Mouse (Mus musculus) heart, postnatal 36 days (tissue): ENCODE data around the gene Eno3. TPM values are rescaled to one million over a fixed set of nuclear protein-coding genes. Genes with fewer than 3 reads are reported as not detected.

ENCODE experiments used
- DNase-seq, 2 experiments: peaks; one replicate each; pipeline ENCODE4 v3.0.0; 2021 to 2022
- intact Hi-C: fragments of 180-260 bp; cut with DNase I; formaldehyde crosslinking; loops from one replicate; pipeline ENCODE4 v1.15.1; 2025
- microRNA-seq, 2 experiments: library from miRNA; unstranded; fragments of <30 nt; microRNA quantifications; one replicate each; pipeline ENCODE4 v1.2.0; 2021; ENCODE audit warnings: borderline number of aligned reads in 2 of 2
- total RNA-seq, 2 experiments: library from RNA; stranded (reverse); gene quantifications; 2 replicates each; pipeline ENCODE4 v1.2.3; 2021

The Eno3 gene
- total RNA-seq, 2 experiments from 2014 or later, result 1,887 to 1,957 TPM

DNA sequence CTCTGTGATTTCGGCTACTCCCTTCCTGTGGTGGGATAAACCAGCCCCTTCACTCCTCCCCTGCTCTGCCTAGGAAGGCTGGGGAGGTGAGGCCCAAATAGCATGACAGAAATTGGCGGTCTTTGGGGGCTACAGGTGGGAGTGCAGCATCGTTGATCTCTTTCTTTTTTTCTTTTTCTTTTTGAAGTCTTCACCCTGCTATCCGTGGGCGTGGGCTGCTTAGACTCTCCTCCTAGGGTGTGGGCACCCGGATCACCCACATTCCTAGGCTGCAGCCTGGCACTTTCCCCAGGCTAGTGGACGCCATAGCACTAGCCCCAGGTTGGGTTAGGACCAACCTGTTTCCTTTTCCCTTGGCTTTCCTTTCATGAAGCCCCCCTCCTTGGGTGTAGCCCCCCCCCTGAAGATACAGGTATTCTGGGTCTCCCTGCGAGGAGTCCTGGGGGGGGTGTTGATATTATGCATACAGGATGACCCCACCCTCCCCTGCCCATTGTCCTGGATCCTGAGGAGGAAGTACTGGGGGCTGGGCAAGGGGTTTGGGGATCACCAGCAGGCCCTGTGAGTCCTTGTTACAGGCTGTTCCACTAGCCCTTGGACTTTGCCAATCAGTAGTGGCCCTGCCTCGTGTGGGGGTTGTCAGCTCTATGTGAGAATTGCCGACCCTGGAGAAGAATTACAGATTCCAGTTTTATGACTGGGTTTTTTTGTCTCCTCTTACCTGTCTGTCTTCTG, 44.4 kb downstream of the Eno3 start:
- peak; percentile 23 to 35 for DNase-seq

DNA sequence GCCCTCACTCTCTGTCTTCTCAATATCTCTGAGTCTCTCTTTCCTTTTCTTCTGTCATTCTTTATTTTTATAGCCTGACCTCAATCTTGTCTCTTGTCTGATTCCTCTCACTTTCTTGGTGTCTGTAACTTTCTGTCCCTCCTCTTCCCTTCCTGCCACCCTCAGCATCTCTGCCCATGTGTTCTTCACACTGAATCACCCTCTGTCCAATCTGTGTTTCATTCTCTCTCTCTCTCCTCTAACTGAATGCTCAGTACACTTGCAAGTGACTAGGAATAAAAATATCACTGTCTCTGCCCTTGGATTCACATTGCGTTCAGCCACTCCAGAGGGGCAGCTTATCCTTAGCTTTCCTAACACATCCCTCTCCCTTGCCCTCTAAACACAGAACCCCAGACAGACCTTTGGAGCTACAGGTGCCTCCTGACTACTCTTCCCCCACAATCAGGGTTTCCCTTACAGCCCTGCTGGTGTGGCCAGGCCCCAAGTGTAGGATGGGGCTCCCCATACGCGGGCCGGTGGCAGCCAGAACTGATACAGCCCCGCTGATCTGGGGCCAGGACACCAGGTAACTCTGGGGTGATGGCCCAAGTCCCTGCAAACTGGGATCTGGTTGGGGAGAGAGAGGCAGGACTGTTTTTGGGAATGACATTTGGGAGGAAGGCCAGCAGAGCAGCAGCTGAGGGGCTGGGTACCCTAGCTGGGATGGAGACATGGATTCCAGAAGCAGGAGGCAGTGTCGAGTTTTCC, 45.2 kb downstream of the Eno3 start:
- intact Hi-C loops, result loop anchor here (2.0 kb wide), 1 partner anchor 47 kb away; the partner anchor contains the start of gene Pfn1
- peak; percentile 23 to 43 for DNase-seq

More for the DNA sequence above, 44.4 kb downstream of the Eno3 start:
- intact Hi-C loops, result loop anchor here (2.0 kb wide), 1 partner anchor 47 kb away; the partner anchor contains the start of gene Pfn1

DNA sequence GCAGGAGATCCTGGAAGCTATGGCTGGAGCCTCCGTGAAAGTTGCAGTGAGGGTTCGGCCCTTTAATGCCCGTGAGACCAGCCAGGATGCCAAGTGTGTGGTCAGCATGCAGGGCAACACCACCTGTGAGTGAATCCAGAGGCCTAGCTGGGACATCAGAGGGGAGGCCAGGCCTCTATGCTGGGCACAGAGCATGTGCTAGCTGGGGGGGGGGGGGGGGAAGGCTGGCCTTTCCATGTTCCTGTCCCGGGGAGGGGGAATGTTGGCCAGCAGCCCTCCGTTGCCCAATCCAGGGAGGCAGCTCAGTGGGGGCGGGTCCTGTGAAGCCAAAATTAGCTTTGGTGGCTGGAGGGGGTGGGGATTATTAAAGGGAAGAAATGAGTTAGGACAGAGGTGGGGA, 45.8 kb downstream of the Eno3 start:
- peak; percentile 70 to 72 for DNase-seq
- intact Hi-C loops, result no loop called here

DNA sequence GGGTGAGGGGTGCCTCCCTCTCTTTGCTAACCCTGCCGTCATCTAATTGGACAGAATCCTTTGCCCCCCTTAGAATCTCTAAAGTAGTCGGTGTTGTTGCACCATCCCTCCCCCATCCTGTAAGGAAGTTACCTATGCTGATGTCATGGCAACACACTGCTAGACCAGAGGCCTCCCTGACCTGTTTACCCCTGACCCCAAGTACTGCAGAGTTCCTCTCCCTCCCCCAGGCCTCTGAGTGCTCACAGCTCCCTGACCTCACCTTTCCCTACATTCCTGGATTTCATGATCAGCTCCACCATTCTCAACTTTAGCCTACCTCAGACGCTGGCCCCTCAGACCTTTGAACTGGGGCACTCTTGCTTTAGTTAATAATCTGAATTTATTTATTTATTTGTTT, 49.1 kb downstream of the Eno3 start:
- intact Hi-C loops, result no loop called here
- no peak for DNase-seq

DNA sequence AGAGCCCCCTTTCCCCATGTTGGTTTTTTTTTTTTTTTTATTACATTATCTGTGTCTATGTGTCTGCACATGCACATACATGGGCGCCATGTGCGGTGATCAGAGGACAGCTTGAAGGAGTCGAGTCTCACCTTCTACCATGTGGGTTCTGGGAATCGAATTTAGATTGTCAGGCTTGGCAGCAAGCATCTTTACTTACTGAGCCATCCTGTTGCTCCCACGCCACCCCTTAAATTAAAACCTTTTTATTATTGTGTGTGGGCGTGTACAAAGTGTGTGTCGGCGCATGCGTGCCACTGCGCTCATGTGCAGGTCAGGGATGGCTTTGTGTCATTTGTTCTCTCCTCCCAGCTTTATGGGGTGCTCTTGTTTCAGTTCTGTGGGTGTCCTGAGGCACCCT, 54.0 kb downstream of the Eno3 start:
- intact Hi-C loops, result no loop called here
- DNase-seq, result no peak

Small RNA genes lying within 50 kb of the gene (microRNA-seq; reads per million reads assigned to microRNA genes)
- 0 to 2.7 reads per million in 2 experiments for gene Mir6925

Other genes with a start within 250 kb of the Eno3 start
- gene Pelp1, start 247.2 kb upstream of the Eno3 start, total RNA-seq, result 10 to 100 TPM; 19.4 to 22.1 TPM
- gene Arrb2, start 224.6 kb upstream of the Eno3 start, total RNA-seq, result 10 to 100 TPM; 14.8 to 15.4 TPM
- 1 to 10 TPM; 8.9 to 9.7 TPM for gene Med11, start 205.3 kb upstream of the Eno3 start, total RNA-seq
- gene Zmynd15, start 197.8 kb upstream of the Eno3 start, total RNA-seq, result 1 to 10 TPM; 1.8 to 2.2 TPM
- gene Cxcl16, start 197.2 kb upstream of the Eno3 start, total RNA-seq, result 10 to 100 TPM in 1 of 2 experiments, 1 to 10 TPM in 1; 9.6 to 10.9 TPM
- gene Tm4sf5, start 152.0 kb upstream of the Eno3 start, total RNA-seq, result 1 to 10 TPM in 1 of 2 experiments, under 1 TPM in 1; 0.70 to 1.3 TPM
- not detected for gene Vmo1, start 142.6 kb upstream of the Eno3 start, total RNA-seq
- not detected for gene Gltpd2, start 138.0 kb upstream of the Eno3 start, total RNA-seq
- 100 to 1,000 TPM; 230 to 233 TPM for gene Psmb6, start 131.8 kb upstream of the Eno3 start, total RNA-seq
- gene Gm40193, start 124.3 kb upstream of the Eno3 start, total RNA-seq, result not detected
- 1 to 10 TPM; 6.3 to 6.5 TPM for gene Pld2, start 117.1 kb upstream of the Eno3 start, total RNA-seq
- 10 to 100 TPM; 43.9 to 49.4 TPM for gene Mink1, start 94.3 kb upstream of the Eno3 start, total RNA-seq
- not detected for gene 4930544D05Rik, start 41.4 kb upstream of the Eno3 start, total RNA-seq
- gene Chrne, start 38.0 kb upstream of the Eno3 start, total RNA-seq, result not detected
- under 1 TPM; 0.16 to 0.17 TPM for gene Gp1ba, start 18.1 kb upstream of the Eno3 start, total RNA-seq
- 10 to 100 TPM; 52.5 to 57.9 TPM for gene Rnf167, start 10.0 kb upstream of the Eno3 start, total RNA-seq
- gene Slc25a11, start 9.7 kb upstream of the Eno3 start, total RNA-seq, result 100 to 1,000 TPM; 570 to 607 TPM
- gene Pfn1, start 2.6 kb upstream of the Eno3 start, total RNA-seq, result 100 to 1,000 TPM; 283 to 296 TPM
- 10 to 100 TPM; 95.0 to 98.6 TPM for gene Spag7, start 12.2 kb downstream of the Eno3 start, total RNA-seq
- gene Camta2, start 30.9 kb downstream of the Eno3 start, total RNA-seq, result 10 to 100 TPM; 39.2 to 39.6 TPM
- gene Inca1, start 43.0 kb downstream of the Eno3 start, total RNA-seq, result 1 to 10 TPM; 4.5 to 6.3 TPM
- 100 to 1,000 TPM; 469 to 490 TPM for gene Kif1c, start 43.3 kb downstream of the Eno3 start, total RNA-seq
- gene Zfp3, start 107.0 kb downstream of the Eno3 start, total RNA-seq, result 1 to 10 TPM; 6.5 to 6.7 TPM
- under 1 TPM; 0.47 to 0.89 TPM for gene Scimp, start 155.4 kb downstream of the Eno3 start, total RNA-seq
- 10 to 100 TPM; 35.9 to 36.5 TPM for gene Rabep1, start 187.6 kb downstream of the Eno3 start, total RNA-seq